Mouse (Mus musculus): ENCODE results near the gene Aff1.

DNA sequence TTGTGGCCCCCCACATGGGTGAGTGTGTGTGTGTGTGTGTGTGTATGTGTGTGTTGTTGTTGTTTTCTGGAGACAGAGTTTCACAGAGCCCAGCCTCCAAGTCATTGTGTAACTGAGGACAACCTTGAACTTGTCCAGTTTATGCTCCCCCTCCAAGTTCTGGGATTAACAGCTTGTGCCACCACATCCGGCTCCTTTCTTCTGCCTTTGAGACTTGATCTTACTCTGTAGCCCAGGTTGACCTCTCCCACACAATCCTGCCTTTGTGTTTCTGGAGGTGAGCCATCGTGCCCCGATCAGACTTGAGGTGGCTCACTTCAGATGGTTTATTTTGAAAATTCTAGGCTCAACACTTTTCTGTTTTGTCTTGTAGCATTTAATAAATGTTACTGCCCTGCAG, 10.3 kb upstream of the Aff1 start:
- no peak for TF ChIP-seq CTCF (IDR thresholded peaks at IDR 0.05; ENCODE audit: extremely low read depth, insufficient read depth, insufficient read length, insufficient replicate concordance)
- TF ChIP-seq POLR2A (IDR thresholded peaks at IDR 0.05; ENCODE audit: low read depth, low read length) = no peak

Measured in spleen, adult 2 months (tissue).